ENCODE assay signal across 43 mouse cellular contexts in the genomic region with DNA sequence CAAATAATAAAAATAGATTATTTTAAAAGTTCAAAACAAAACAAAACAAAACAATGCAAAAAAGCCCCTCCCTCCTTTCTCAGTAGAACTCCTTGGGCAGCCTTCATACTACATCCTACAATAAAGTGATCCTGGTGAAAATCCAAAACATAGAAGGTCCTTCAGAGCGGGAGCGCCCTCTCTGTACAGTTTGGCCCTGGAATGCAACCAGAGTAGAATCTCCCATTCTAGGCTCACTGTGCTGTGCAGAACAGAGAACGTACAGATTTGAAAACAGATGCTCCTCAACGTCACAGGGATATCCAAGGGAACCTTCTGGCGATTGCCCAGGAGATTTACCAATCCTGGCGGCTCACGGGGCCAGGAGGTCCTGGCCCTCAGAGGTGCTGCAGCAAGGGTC. TPM values are rescaled to one million over a fixed set of nuclear protein-coding genes. Genes with fewer than 3 reads are reported as not detected.
"Had no signal": no experiment of that assay in that cellular context is flagged by ENCODE, and none has a peak within 500 bp of the region (broad histone marks: within the 10 kb centered on the region; RNA-seq: fewer than 3 reads in every experiment).

Iqcm (plus strand) TSS at position 301 of the 400 bp plus-strand sequence.

- H3K9ac ChIP-seq: heart, embryonic 12.5 days; heart, embryonic 13.5 days; heart, embryonic 15.5 days; hindbrain, embryonic 12.5 days; hindbrain, embryonic 13.5 days; hindbrain, embryonic 14.5 days; hindbrain, embryonic 15.5 days; intestine, embryonic 15.5 days; kidney, embryonic 15.5 days had no signal

- H3K36me3 ChIP-seq: heart, embryonic 10.5 days; heart, embryonic 12.5 days; heart, embryonic 13.5 days; heart, embryonic 15.5 days; hindbrain, embryonic 10.5 days; hindbrain, embryonic 12.5 days; hindbrain, embryonic 13.5 days; hindbrain, embryonic 15.5 days; intestine, embryonic 15.5 days; kidney, embryonic 15.5 days had no signal

- H3K4me3 ChIP-seq: heart, adult 2 months; heart, embryonic 10.5 days; heart, embryonic 12.5 days; heart, embryonic 13.5 days; heart, embryonic 15.5 days; hindbrain, embryonic 10.5 days; hindbrain, embryonic 12.5 days; hindbrain, embryonic 13.5 days; hindbrain, embryonic 15.5 days; intestine, embryonic 15.5 days; kidney, embryonic 15.5 days; layer of hippocampus, adult 2 months had no signal

- ATAC-seq: hindbrain, embryonic 16.5 days; hindbrain, postnatal 0 days; inflammation-experienced regulatory T-cells, adult 6 months; intestine, embryonic 15.5 days; intestine, embryonic 16.5 days; intestine, postnatal 0 days had no signal

- H3K4me1 ChIP-seq: heart, embryonic 10.5 days; heart, embryonic 12.5 days; heart, embryonic 13.5 days; heart, embryonic 15.5 days; hindbrain, embryonic 10.5 days; hindbrain, embryonic 12.5 days; hindbrain, embryonic 13.5 days; hindbrain, embryonic 15.5 days; intestine, embryonic 15.5 days; kidney, embryonic 15.5 days had no signal

- H3K27ac ChIP-seq: heart, adult 2 months; heart, embryonic 10.5 days; heart, embryonic 13.5 days; heart, embryonic 15.5 days; hindbrain, embryonic 10.5 days; hindbrain, embryonic 12.5 days; hindbrain, embryonic 13.5 days; hindbrain, embryonic 14.5 days; hindbrain, embryonic 15.5 days; hindbrain, postnatal 0 days; intestine, embryonic 15.5 days; kidney, embryonic 15.5 days; kidney, postnatal 0 days; layer of hippocampus, adult 2 months had no signal

- H3K4me2 ChIP-seq: heart, embryonic 11.5 days; heart, embryonic 12.5 days; heart, embryonic 13.5 days; heart, embryonic 15.5 days; hindbrain, embryonic 12.5 days; hindbrain, embryonic 13.5 days; hindbrain, embryonic 14.5 days; hindbrain, embryonic 15.5 days; intestine, embryonic 15.5 days; kidney, embryonic 15.5 days had no signal

- H3K27me3 ChIP-seq: heart, embryonic 12.5 days; heart, embryonic 13.5 days; heart, embryonic 15.5 days; hindbrain, embryonic 12.5 days; hindbrain, embryonic 13.5 days; hindbrain, embryonic 15.5 days; intestine, embryonic 15.5 days; kidney, embryonic 15.5 days had no signal

- DNase-seq: heart, adult 2 months; heart, postnatal 10 days; heart, postnatal 14 days; heart, postnatal 36 days; heart, postnatal 4 days; kidney, adult 11 months; kidney, adult 18-20 months; kidney, adult 2 months; kidney, adult 8-10 months; kidney, adult 9 months; kidney, postnatal 10 days; kidney, postnatal 14 days; kidney, postnatal 25 days; kidney, postnatal 36 days; kidney, postnatal 4 days; layer of hippocampus, adult 9-11 months had no signal

- H3K9me3 ChIP-seq: heart, embryonic 10.5 days; heart, embryonic 12.5 days; heart, embryonic 13.5 days; heart, embryonic 15.5 days; hindbrain, embryonic 10.5 days; hindbrain, embryonic 12.5 days; hindbrain, embryonic 13.5 days; hindbrain, embryonic 15.5 days; intestine, embryonic 15.5 days; kidney, embryonic 15.5 days had no signal

RNA-seq across cellular contexts. Expression of gene Iqcm, which starts in this region (rescaled TPM):
- polyA plus RNA-seq: heart, adult 2 months; heart, embryonic 10.5 days; heart, embryonic 11.5 days; heart, embryonic 12.5 days; heart, embryonic 13.5 days; heart, embryonic 14.5 days; heart, embryonic 15.5 days; heart, embryonic 16.5 days; heart, postnatal 0 days; hindbrain, embryonic 10.5 days; hindbrain, embryonic 11.5 days; hindbrain, embryonic 13.5 days; hindbrain, embryonic 14.5 days; inflammation-experienced regulatory T-cells, adult 6 months; intestine, embryonic 14.5 days; intestine, embryonic 15.5 days; intestine, embryonic 16.5 days; intestine, postnatal 0 days; kidney, adult 2 months; kidney, embryonic 14.5 days; kidney, embryonic 15.5 days; kidney, embryonic 16.5 days; kidney, postnatal 0 days; large intestine, adult 2 months had no signal
